Mouse (Mus musculus): ENCODE measurements at regions not wholly inside any gene's neighbourhood (a gene's known extent, or its start where the extent isn't known, plus 50 kb on each side); places are given as distances from the start of the nearest gene placed in this dataset.

DNA sequence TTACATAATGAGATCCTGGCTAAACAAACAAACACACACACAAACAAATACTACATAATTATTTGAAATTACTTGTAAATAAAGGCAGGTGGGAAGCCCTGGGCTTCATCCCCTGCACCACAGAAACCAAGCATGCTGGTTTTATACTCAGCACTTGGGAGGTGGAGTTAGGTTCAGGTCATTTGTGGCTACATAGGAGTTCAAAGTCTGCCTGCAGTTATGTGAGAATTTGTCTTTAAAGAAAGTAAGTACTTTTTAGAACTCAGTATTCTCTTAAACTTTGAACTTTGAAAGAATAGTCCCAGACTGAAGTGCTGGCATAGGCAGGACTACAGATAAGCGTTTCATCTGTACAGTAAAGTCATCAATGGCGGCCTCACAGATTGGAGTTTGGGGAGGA is 107.6 kb upstream of the Zfp217 start:
- peaks cover 0 to 3% of the 10 kb centered on the region in 2 experiments for H3K36me3 ChIP-seq (replicated peaks in 1 of 2; ENCODE audit: control insufficient read depth in 1 of 2, insufficient read depth in 1 of 2, low read length in 1 of 2)
- in situ Hi-C loops (cut with MboI; ENCODE audit: low pct_ligation_motif_present, low pct_unique_long_range_greater_than_20kb, low sequenced_read_pairs): loop anchor here (25.0 kb wide), 1 partner anchor 257 kb away; no protein-coding TSS in a partner anchor
- H3K27me3 ChIP-seq (replicated peaks): no peaks in the 10 kb centered on the region
- no peak overlapping the region for H3K27ac ChIP-seq (ENCODE audit: insufficient read depth, low read depth)
- H3K9me3 ChIP-seq (replicated peaks; ENCODE audit: low read length): peaks cover 7% of the 10 kb centered on the region
- H3K9ac ChIP-seq (ENCODE audit: insufficient read depth, low read depth): no peak overlapping the region
- no peak overlapping the region for H3K4me2 ChIP-seq (ENCODE audit: insufficient read depth, low read depth, poor library complexity, severe bottlenecking)
- H3K4me1 ChIP-seq (ENCODE audit: control insufficient read depth in 1 of 2, insufficient read depth in 2 of 2): peaks cover 24 to 51% of the 10 kb centered on the region in 2 experiments
- dilution Hi-C loops (cut with MboI; ENCODE audit: extremely low pct_ligation_motif_present, extremely low pct_unique_long_range_greater_than_20kb, low sequenced_read_pairs): no loop called here
- no peak for TF ChIP-seq SMC3 (IDR thresholded peaks at IDR 0.05; ENCODE audit: low read depth, low read length)
- no peak for TF ChIP-seq ELF1 (IDR thresholded peaks at IDR 0.05; ENCODE audit: low read depth, low read length)
- TF ChIP-seq MAZ (IDR thresholded peaks at IDR 0.05; ENCODE audit: low read depth, low read length): no peak
- TF ChIP-seq ZKSCAN1 (IDR thresholded peaks at IDR 0.05; ENCODE audit: borderline replicate concordance, low read depth, low read length): no peak
- no peak for TF ChIP-seq EP300 (IDR thresholded peaks at IDR 0.05; ENCODE audit: low read length)
- no peak for TF ChIP-seq ZNF384 (IDR thresholded peaks at IDR 0.05; ENCODE audit: low read depth, low read length)
- no peak for DNase-seq (ENCODE audit: extremely low read depth)
- H3K79me2 ChIP-seq (replicated peaks; ENCODE audit: control insufficient read depth, extremely low read depth, insufficient read depth, poor library complexity, severe bottlenecking): no peaks in the 10 kb centered on the region
- H3K4me3 ChIP-seq (replicated peaks in 1 of 3; ENCODE audit: low read depth in 2 of 3, low read length in 2 of 3, poor library complexity in 1 of 3): no peak overlapping the region

DNA sequence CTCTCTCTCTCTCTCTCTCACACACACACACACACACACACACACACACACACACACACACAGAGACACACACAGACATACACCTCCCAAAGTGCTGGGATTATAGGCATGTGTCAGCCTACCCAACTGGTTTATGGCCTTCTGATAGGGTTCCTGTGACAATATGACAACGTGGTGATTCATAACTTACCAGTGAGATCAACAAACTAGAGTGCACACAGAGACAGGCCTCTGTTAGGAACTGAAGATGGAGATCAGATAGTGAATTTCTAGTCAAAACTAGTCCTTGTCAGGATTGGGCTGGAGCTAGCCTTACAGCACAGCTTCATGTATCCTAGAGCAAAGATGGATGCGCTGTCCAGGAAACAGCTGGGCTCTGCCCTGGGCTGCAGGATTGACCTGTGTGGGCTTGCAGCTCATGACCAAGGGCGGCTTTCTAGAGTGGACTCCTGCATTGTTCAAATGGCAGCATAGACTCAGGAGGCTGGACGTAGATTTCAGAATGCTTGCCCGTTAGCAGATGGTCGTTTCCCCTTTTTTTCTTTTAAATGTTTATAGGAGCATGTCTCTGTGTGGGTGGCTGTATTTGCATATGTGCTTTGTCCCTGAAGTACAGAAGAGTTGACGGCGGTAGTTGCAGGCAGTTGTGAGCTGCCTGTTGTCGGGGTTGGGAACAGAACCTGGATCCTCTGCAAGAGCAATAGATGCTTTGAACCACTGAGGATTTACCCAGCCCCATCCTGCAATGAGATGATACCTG is 106.0 kb upstream of the Zfp217 start:
- H3K4me1 ChIP-seq (ENCODE audit: control insufficient read depth in 1 of 2, insufficient read depth in 2 of 2): peaks cover 18 to 38% of the 10 kb centered on the region in 2 experiments
- H3K79me2 ChIP-seq (replicated peaks; ENCODE audit: control insufficient read depth, extremely low read depth, insufficient read depth, poor library complexity, severe bottlenecking): no peaks in the 10 kb centered on the region
- TF ChIP-seq EP300 (IDR thresholded peaks at IDR 0.05; ENCODE audit: low read length) (0 out of 2 replicates have a peak, but pooled peaks have one; percentile 26), TCF12 (IDR thresholded peaks at IDR 0.05; ENCODE audit: low read depth, low read length) (no peak), POLR2A (IDR thresholded peaks at IDR 0.05; ENCODE audit: low read depth, low read length) (0 out of 2 replicates have a peak, but pooled peaks have one; percentile 19), TBP (conservative IDR thresholded peaks at IDR 0.05; ENCODE audit: low read depth, low read length) (0 out of 2 replicates have a peak, but pooled peaks have one; percentile 47), CHD1 (IDR thresholded peaks at IDR 0.05; ENCODE audit: low read depth, low read length) (no peak), USF1 (IDR thresholded peaks at IDR 0.05; ENCODE audit: low read depth, low read length) (no peak), ZKSCAN1 (IDR thresholded peaks at IDR 0.05; ENCODE audit: borderline replicate concordance, low read depth, low read length) (no peak), ZC3H11A (IDR thresholded peaks at IDR 0.05; ENCODE audit: low read depth, low read length) (no peak), ZMIZ1 (IDR thresholded peaks at IDR 0.05; ENCODE audit: low read depth, low read length) (no peak), RCOR1 (conservative IDR thresholded peaks at IDR 0.05; ENCODE audit: low read depth, low read length) (no peak), SIN3A (IDR thresholded peaks at IDR 0.05; ENCODE audit: low read length) (no peak), MAFK (IDR thresholded peaks at IDR 0.05; ENCODE audit: insufficient replicate concordance, low read length) (no peak), MYC (IDR thresholded peaks at IDR 0.05; ENCODE audit: low read depth, low read length) (no peak), MAX (IDR thresholded peaks at IDR 0.05; ENCODE audit: low read length) (no peak; the same call in 1 of the 2 replicates), USF2 (conservative IDR thresholded peaks at IDR 0.05; ENCODE audit: low read depth, low read length) (no peak), ZNF384 (IDR thresholded peaks at IDR 0.05; ENCODE audit: low read depth, low read length) (0 out of 2 replicates have a peak, but pooled peaks have one; percentile 41), BHLHE40 (IDR thresholded peaks at IDR 0.05; ENCODE audit: low read depth, low read length) (0 out of 2 replicates have a peak, but pooled peaks have one; percentile 4)
- H3K4me2 ChIP-seq (ENCODE audit: insufficient read depth, low read depth, poor library complexity, severe bottlenecking): no peak overlapping the region
- no peak overlapping the region for H3K4me3 ChIP-seq (replicated peaks in 1 of 3; ENCODE audit: low read depth in 2 of 3, low read length in 2 of 3, poor library complexity in 1 of 3)
- no peaks in the 10 kb centered on the region for H3K27me3 ChIP-seq (replicated peaks)
- peak overlapping the region; percentile 37 for H3K27ac ChIP-seq (ENCODE audit: insufficient read depth, low read depth)
- H3K9ac ChIP-seq (ENCODE audit: insufficient read depth, low read depth): no peak overlapping the region
- DNase-seq (ENCODE audit: extremely low read depth): peak; percentile 68
- peaks cover 0 to 3% of the 10 kb centered on the region in 2 experiments for H3K36me3 ChIP-seq (replicated peaks in 1 of 2; ENCODE audit: control insufficient read depth in 1 of 2, insufficient read depth in 1 of 2, low read length in 1 of 2)
- in situ Hi-C loops (cut with MboI; ENCODE audit: low pct_ligation_motif_present, low pct_unique_long_range_greater_than_20kb, low sequenced_read_pairs): loop anchor here (5.0 to 25.0 kb wide), 2 partner anchors 88 to 258 kb away; no protein-coding TSS in a partner anchor
- dilution Hi-C loops (cut with MboI; ENCODE audit: extremely low pct_ligation_motif_present, extremely low pct_unique_long_range_greater_than_20kb, low sequenced_read_pairs): no loop called here
- peaks cover 6% of the 10 kb centered on the region for H3K9me3 ChIP-seq (replicated peaks; ENCODE audit: low read length)
